Mouse (Mus musculus) liver, postnatal 0 days (tissue): ENCODE results near the gene Sbk2. TPM values are rescaled to one million over a fixed set of nuclear protein-coding genes. Genes with fewer than 3 reads are reported as not detected.

ENCODE experiments used
- ATAC-seq: fragments of 200-750 bp; cut with Nextera tagmentation; 2 replicates; pipeline ENCODE4 v1.8.0; 2017; ENCODE audit warnings: mild to moderate bottlenecking, moderate library complexity
- DNase-seq: peaks from one replicate; pipeline ENCODE4 v3.0.0-alpha.2; 2016
- H3K27ac ChIP-seq: fragments of 300-500 bp; sonication (generic); 2 replicates; pipeline ENCODE4 v1.5.1; 2014; ENCODE audit warnings: antibody characterized with exemption, moderate library complexity, mild to moderate bottlenecking, low read depth
- H3K27me3 ChIP-seq: fragments of 300-500 bp; sonication (generic); 2 replicates; pipeline ENCODE4 v1.6.1; 2014; ENCODE audit warnings: low read length, control low read depth, mixed read lengths; ENCODE audit not compliant: insufficient read depth
- H3K36me3 ChIP-seq: fragments of 300-500 bp; sonication (generic); replicated peaks from 2 replicates; pipeline ENCODE4 v1.6.1; 2014; ENCODE audit warnings: mild to moderate bottlenecking, control low read depth, low read length, moderate library complexity, mixed read lengths; ENCODE audit not compliant: insufficient read depth
- H3K4me1 ChIP-seq: fragments of 300-500 bp; sonication (generic); 2 replicates; pipeline ENCODE4 v1.6.1; 2014; ENCODE audit warnings: antibody characterized with exemption, mild to moderate bottlenecking, control low read depth; ENCODE audit not compliant: insufficient read depth
- H3K4me2 ChIP-seq: fragments of 300-500 bp; sonication (generic); 2 replicates; pipeline ENCODE4 v1.6.1; 2014; ENCODE audit warnings: low read depth, mild to moderate bottlenecking, low read length, moderate library complexity, mixed read lengths
- H3K4me3 ChIP-seq: fragments of 300-500 bp; sonication (generic); 2 replicates; pipeline ENCODE4 v1.5.1; 2014; ENCODE audit warnings: low read depth, low read length
- H3K9ac ChIP-seq: fragments of 300-500 bp; sonication (generic); replicated peaks from 2 replicates; pipeline ENCODE4 v1.6.1; 2014; ENCODE audit warnings: mild to moderate bottlenecking, moderate library complexity
- H3K9me3 ChIP-seq: fragments of 300-500 bp; sonication (generic); 2 replicates; pipeline ENCODE4 v1.6.1; 2016; ENCODE audit warnings: mild to moderate bottlenecking, control low read depth, low read length, mixed read lengths
- CTCF ChIP-seq: sonication (generic); IDR thresholded peaks from 2 replicates; pipeline ENCODE4 v1.5.1; 2016; ENCODE audit warnings: antibody characterized with exemption, low read depth
- EP300 ChIP-seq: IDR thresholded peaks from 2 replicates; pipeline ENCODE4 v1.6.1; 2016; ENCODE audit warnings: antibody characterized with exemption, low read depth, mild to moderate bottlenecking
- WGBS: fragments of 180-500 bp; shearing (Covaris S2); extraction: QIAGEN DNeasy Blood & Tissue Kit; methylation state at CpG from one replicate; pipeline ENCODE4 v1.1.7; 2014; ENCODE audit not compliant: insufficient replicate concordance; 5-methylcytosine and 5-hydroxymethylcytosine counted together
- polyA plus RNA-seq: library from polyadenylated mRNA; unstranded; fragments of >200 nt; fragmentation: Nextera tagmentation; extraction: Ambion mirVana; gene quantifications from 2 replicates; pipeline ENCODE4 v1.2.1, GENCODE M21; 2015

Gene Sbk2
- polyA plus RNA-seq, 1 experiment from 2014 or later: not detected

- DNase-seq (no peak), ATAC-seq (peak; percentile 26)
- Histone ChIP-seq H3K27ac (no peak overlapping the region; the same call in 1 of the 2 replicates), H3K4me2 (0 out of 2 replicates have a peak overlapping the region, but pooled peaks have one; percentile 29), H3K4me1 (peaks cover 24% of the 10 kb centered on the region), H3K9me3 (no peaks in the 10 kb centered on the region), H3K4me3 (no peak overlapping the region), H3K36me3 (peaks cover 26% of the 10 kb centered on the region), H3K27me3 (peaks cover 23% of the 10 kb centered on the region), H3K9ac (0 out of 2 replicates have a peak overlapping the region, but pooled peaks have one; percentile 26)
- WGBS: 39% methylated on average over 23 of the region's 23 CpGs
- no peak for TF ChIP-seq CTCF
- TF ChIP-seq EP300: no peak
These were observed 43.0 kb downstream of the Sbk2 start for GRCm38 (mm10) chr7:4920976-4921823.

- TF ChIP-seq EP300: no peak
- H3K4me3 ChIP-seq: no peak overlapping the region
- H3K4me1 ChIP-seq: peaks cover 30% of the 10 kb centered on the region
- DNase-seq: no peak
- no peak for ATAC-seq
- H3K36me3 ChIP-seq: peaks cover 26% of the 10 kb centered on the region
- H3K9me3 ChIP-seq: no peaks in the 10 kb centered on the region
- WGBS: 86% methylated on average over 19 of the region's 19 CpGs
- H3K27me3 ChIP-seq: peaks cover 23% of the 10 kb centered on the region
- no peak overlapping the region for H3K9ac ChIP-seq
- H3K27ac ChIP-seq: no peak overlapping the region
- no peak overlapping the region for H3K4me2 ChIP-seq
These were observed 43.7 kb downstream of the Sbk2 start for GRCm38 (mm10) chr7:4920496-4920895.

- H3K4me3 ChIP-seq: no peak overlapping the region
- no peak overlapping the region for H3K27ac ChIP-seq
- WGBS: 93% methylated on average over 21 of the region's 21 CpGs
- H3K27me3 ChIP-seq: peaks cover 23% of the 10 kb centered on the region
- H3K4me2 ChIP-seq: no peak overlapping the region
- no peaks in the 10 kb centered on the region for H3K9me3 ChIP-seq
- peaks cover 30% of the 10 kb centered on the region for H3K4me1 ChIP-seq
- ATAC-seq (no peak), DNase-seq (no peak)
- no peak for TF ChIP-seq EP300
- TF ChIP-seq CTCF: no peak
- H3K9ac ChIP-seq: no peak overlapping the region
- H3K36me3 ChIP-seq: peaks cover 26% of the 10 kb centered on the region
These were observed 44.2 kb downstream of the Sbk2 start for GRCm38 (mm10) chr7:4919971-4920370.

- H3K9ac ChIP-seq: no peak overlapping the region
- TF ChIP-seq CTCF (no peak), EP300 (no peak)
- no peak for DNase-seq
- no peak overlapping the region for H3K4me2 ChIP-seq
- peaks cover 19% of the 10 kb centered on the region for H3K27me3 ChIP-seq
- 86% methylated on average over 14 of the region's 21 CpGs for WGBS
- ATAC-seq: no peak
- no peak overlapping the region for H3K27ac ChIP-seq
- H3K9me3 ChIP-seq: no peaks in the 10 kb centered on the region
- peaks cover 34% of the 10 kb centered on the region for H3K4me1 ChIP-seq
- peaks cover 26% of the 10 kb centered on the region for H3K36me3 ChIP-seq
- H3K4me3 ChIP-seq: no peak overlapping the region
These were observed 45.1 kb downstream of the Sbk2 start for GRCm38 (mm10) chr7:4919096-4919495.

- TF ChIP-seq CTCF (no peak), EP300 (no peak)
- H3K4me2 ChIP-seq: no peak overlapping the region
- peaks cover 26% of the 10 kb centered on the region for H3K36me3 ChIP-seq
- no peak overlapping the region for H3K4me3 ChIP-seq
- no peak for DNase-seq
- no peak for ATAC-seq
- H3K27me3 ChIP-seq: peaks cover 14% of the 10 kb centered on the region
- peaks cover 31% of the 10 kb centered on the region for H3K4me1 ChIP-seq
- H3K9me3 ChIP-seq: no peaks in the 10 kb centered on the region
- H3K27ac ChIP-seq: no peak overlapping the region
- H3K9ac ChIP-seq: no peak overlapping the region
- 94% methylated on average over 15 of the region's 15 CpGs for WGBS
These were observed 45.5 kb downstream of the Sbk2 start for GRCm38 (mm10) chr7:4918681-4919080.

- DNase-seq: no peak
- TF ChIP-seq CTCF: no peak
- TF ChIP-seq EP300: no peak
- H3K4me2 ChIP-seq: no peak overlapping the region
- H3K36me3 ChIP-seq: peaks cover 26% of the 10 kb centered on the region
- WGBS: 91% methylated on average over 2 of the region's 2 CpGs
- no peak overlapping the region for H3K9ac ChIP-seq
- no peak for ATAC-seq
- H3K9me3 ChIP-seq: no peaks in the 10 kb centered on the region
- peaks cover 21% of the 10 kb centered on the region for H3K4me1 ChIP-seq
- H3K27me3 ChIP-seq: 0 out of 2 replicates have a peak, but pooled peaks cover 3% of the 10 kb centered on the region
- H3K27ac ChIP-seq: no peak overlapping the region
- no peak overlapping the region for H3K4me3 ChIP-seq
These were observed 46.7 kb downstream of the Sbk2 start for GRCm38 (mm10) chr7:4917494-4917893.
